Mouse (Mus musculus) liver, postnatal 0 days (tissue): ENCODE results near the gene Lrrc28.

Source experiments
- CTCF ChIP-seq: sonication (generic); IDR thresholded peaks from 2 replicates; pipeline ENCODE4 v1.5.1; 2016; ENCODE audit warnings: antibody characterized with exemption, low read depth
- EP300 ChIP-seq: IDR thresholded peaks from 2 replicates; pipeline ENCODE4 v1.6.1; 2016; ENCODE audit warnings: antibody characterized with exemption, low read depth, mild to moderate bottlenecking

- TF ChIP-seq CTCF (no peak), EP300 (no peak)
These were observed 133.5 kb downstream of the Lrrc28 start for GRCm38 (mm10) chr7:67511606-67512005.
